Mouse (Mus musculus) hindbrain, postnatal 0 days (tissue): Measurements from ENCODE around the gene Cdh23. TPM values are rescaled to one million over a fixed set of nuclear protein-coding genes. Genes with fewer than 3 reads are reported as not detected.
A peak's percentile ranks its signal among the peaks of the same experiment; 100 is the strongest.

Experiments used
- ATAC-seq: fragments of 200-750 bp; cut with Nextera tagmentation; 2 replicates; pipeline ENCODE4 v1.8.0; 2017; ENCODE audit warnings: mild to moderate bottlenecking, moderate TSS enrichment, moderate library complexity
- DNase-seq: peaks from one replicate; pipeline ENCODE4 v3.0.0-alpha.2; 2015; ENCODE audit warnings: low spot score
- H3K27ac ChIP-seq: fragments of 300-500 bp; sonication (generic); 2 replicates; pipeline ENCODE4 v1.5.1; 2014; ENCODE audit warnings: mild to moderate bottlenecking
- H3K27me3 ChIP-seq: fragments of 300-500 bp; sonication (generic); 2 replicates; pipeline ENCODE4 v1.6.1; 2014; ENCODE audit warnings: low read length, mixed read lengths; ENCODE audit not compliant: insufficient read depth
- H3K36me3 ChIP-seq: fragments of 300-500 bp; sonication (generic); 2 replicates; pipeline ENCODE4 v1.6.1; 2014; ENCODE audit warnings: low read length, mixed read lengths; ENCODE audit not compliant: insufficient read depth
- H3K4me1 ChIP-seq: fragments of 300-500 bp; sonication (generic); 2 replicates; pipeline ENCODE4 v1.6.1; 2014; ENCODE audit warnings: antibody characterized with exemption, low read length, mixed read lengths; ENCODE audit not compliant: insufficient read depth
- H3K4me2 ChIP-seq: fragments of 300-500 bp; sonication (generic); 2 replicates; pipeline ENCODE4 v1.6.1; 2014; ENCODE audit warnings: low read depth, mild to moderate bottlenecking, low read length, moderate library complexity, mixed read lengths
- H3K4me3 ChIP-seq: fragments of 300-500 bp; sonication (generic); 2 replicates; pipeline ENCODE4 v1.5.1; 2014; ENCODE audit warnings: low read length
- H3K9ac ChIP-seq: fragments of 300-500 bp; sonication (generic); replicated peaks from 2 replicates; pipeline ENCODE4 v1.6.1; 2014; ENCODE audit warnings: mild to moderate bottlenecking, low read length, moderate library complexity, mixed read lengths
- H3K9me3 ChIP-seq: fragments of 300-500 bp; sonication (generic); 2 replicates; pipeline ENCODE4 v1.6.1; 2016; ENCODE audit warnings: low read length, mixed read lengths
- CTCF ChIP-seq: IDR thresholded peaks from 2 replicates; pipeline ENCODE4 v1.5.1; 2016; ENCODE audit warnings: antibody characterized with exemption, control low read depth, low read depth
- WGBS: fragments of 180-500 bp; shearing (Covaris S2); extraction: QIAGEN DNeasy Blood & Tissue Kit; methylation state at CpG from one replicate; pipeline ENCODE4 v1.1.7; 2014; 5-methylcytosine and 5-hydroxymethylcytosine counted together
- polyA plus RNA-seq: library from polyadenylated mRNA; unstranded; fragments of >200 nt; fragmentation: Nextera tagmentation; extraction: Ambion mirVana; gene quantifications from 2 replicates; pipeline ENCODE4 v1.2.1, GENCODE M21; 2015
- total RNA-seq: library from RNA; depleted of rRNA; stranded (reverse); fragments of >200 nt; gene quantifications from 2 replicates; pipeline ENCODE4 v1.2.3, GENCODE M21; 2014

Gene Cdh23
- total and polyA plus RNA-seq, 2 experiments from 2014 or later: 3.5 to 31.8 TPM

- 73% methylated on average over 5 of the region's 5 CpGs for WGBS
Measured at GRCm38 (mm10) chr10:60626086-60626485, 70.2 kb downstream of the Cdh23 start.

GRCm38 (mm10) chr10:60625511-60625910 lies 70.8 kb downstream of the Cdh23 start:
- Histone ChIP-seq H3K9me3 (no peaks in the 10 kb centered on the region), H3K9ac (no peak overlapping the region), H3K36me3 (no peaks in the 10 kb centered on the region), H3K4me2 (no peak overlapping the region), H3K27ac (no peak overlapping the region), H3K4me1 (peaks cover 6% of the 10 kb centered on the region; the same call in 1 of the 2 replicates), H3K4me3 (no peak overlapping the region), H3K27me3 (no peaks in the 10 kb centered on the region)
- ATAC-seq (no peak), DNase-seq (no peak)
- no peak for TF ChIP-seq CTCF
- 80% methylated on average over 3 of the region's 3 CpGs for WGBS

More at GRCm38 (mm10) chr10:60626086-60626485, 70.2 kb downstream of the Cdh23 start:
- no peak for ATAC-seq
- H3K9me3 ChIP-seq: no peaks in the 10 kb centered on the region
- H3K4me1 ChIP-seq: peaks cover 6% of the 10 kb centered on the region; the same call in 1 of the 2 replicates
- H3K36me3 ChIP-seq: no peaks in the 10 kb centered on the region
- no peak overlapping the region for H3K27ac ChIP-seq
- H3K9ac ChIP-seq: no peak overlapping the region
- no peak overlapping the region for H3K4me2 ChIP-seq
- H3K27me3 ChIP-seq: no peaks in the 10 kb centered on the region
- no peak for TF ChIP-seq CTCF
- no peak for DNase-seq
- no peak overlapping the region for H3K4me3 ChIP-seq

- Histone ChIP-seq H3K27ac (no peak overlapping the region), H3K9me3 (no peaks in the 10 kb centered on the region), H3K4me3 (no peak overlapping the region), H3K4me2 (no peak overlapping the region), H3K4me1 (peaks cover 6% of the 10 kb centered on the region; the same call in 1 of the 2 replicates), H3K27me3 (no peaks in the 10 kb centered on the region), H3K36me3 (no peaks in the 10 kb centered on the region), H3K9ac (no peak overlapping the region)
- WGBS: 47% methylated on average over 3 of the region's 3 CpGs
- no peak for DNase-seq
- ATAC-seq: no peak
- TF ChIP-seq CTCF: no peak
Measured at GRCm38 (mm10) chr10:60624945-60625344, 71.3 kb downstream of the Cdh23 start.

- WGBS: 24% methylated on average over 14 of the region's 14 CpGs
- Histone ChIP-seq H3K4me3 (no peak overlapping the region), H3K36me3 (no peaks in the 10 kb centered on the region), H3K27ac (no peak overlapping the region), H3K9ac (no peak overlapping the region), H3K27me3 (no peaks in the 10 kb centered on the region), H3K4me2 (no peak overlapping the region), H3K9me3 (no peaks in the 10 kb centered on the region), H3K4me1 (peaks cover 6% of the 10 kb centered on the region; the same call in 1 of the 2 replicates)
- ATAC-seq (peak; percentile 72), DNase-seq (peak; percentile 60)
- TF ChIP-seq CTCF: no peak
Measured at GRCm38 (mm10) chr10:60624217-60624708, 72.0 kb downstream of the Cdh23 start.

- 48% methylated on average over 12 of the region's 12 CpGs for WGBS
- Histone ChIP-seq H3K36me3 (no peaks in the 10 kb centered on the region), H3K9me3 (no peaks in the 10 kb centered on the region), H3K4me3 (no peak overlapping the region), H3K4me1 (peaks cover 6% of the 10 kb centered on the region; the same call in 1 of the 2 replicates), H3K27ac (no peak overlapping the region), H3K4me2 (no peak overlapping the region), H3K27me3 (no peaks in the 10 kb centered on the region), H3K9ac (no peak overlapping the region)
- no peak for TF ChIP-seq CTCF
- no peak for DNase-seq
- ATAC-seq: no peak; the same call in 1 of the 2 replicates
Measured at GRCm38 (mm10) chr10:60622836-60623235, 73.5 kb downstream of the Cdh23 start.

- no peak for ATAC-seq
- no peak overlapping the region for H3K9ac ChIP-seq
- no peaks in the 10 kb centered on the region for H3K36me3 ChIP-seq
- peak; percentile 22; the same call in 1 of the 2 replicates for TF ChIP-seq CTCF
- no peak overlapping the region for H3K4me3 ChIP-seq
- 88% methylated on average over 8 of the region's 8 CpGs for WGBS
- DNase-seq: no peak
- peaks cover 6% of the 10 kb centered on the region; the same call in 1 of the 2 replicates for H3K4me1 ChIP-seq
- no peak overlapping the region for H3K27ac ChIP-seq
- no peak overlapping the region for H3K4me2 ChIP-seq
- H3K9me3 ChIP-seq: no peaks in the 10 kb centered on the region
- H3K27me3 ChIP-seq: no peaks in the 10 kb centered on the region; the same call in 1 of the 2 replicates
Measured at GRCm38 (mm10) chr10:60621470-60622170, 74.7 kb downstream of the Cdh23 start.

- H3K9me3 ChIP-seq: no peaks in the 10 kb centered on the region
- H3K36me3 ChIP-seq: no peaks in the 10 kb centered on the region
- H3K9ac ChIP-seq: no peak overlapping the region
- no peak overlapping the region for H3K4me3 ChIP-seq
- no peaks in the 10 kb centered on the region; the same call in 1 of the 2 replicates for H3K27me3 ChIP-seq
- TF ChIP-seq CTCF: peak; percentile 34
- H3K27ac ChIP-seq: no peak overlapping the region
- ATAC-seq: no peak
- no peak for DNase-seq
- WGBS: 72% methylated on average over 5 of the region's 5 CpGs
- no peaks in the 10 kb centered on the region for H3K4me1 ChIP-seq
- H3K4me2 ChIP-seq: no peak overlapping the region
Measured at GRCm38 (mm10) chr10:60615898-60616297, 80.4 kb downstream of the Cdh23 start.
